Mouse (Mus musculus): ENCODE data around the gene Med9. TPM values are rescaled to one million over a fixed set of nuclear protein-coding genes. Genes with fewer than 3 reads are reported as not detected.

Gene Med9
- total and polyA plus RNA-seq, 3 experiments = 35.5 to 43.3 (median 41.6) TPM

- H3K9me3 ChIP-seq (replicated peaks; ENCODE audit: low read length) = no peaks in the 10 kb centered on the region
- H3K27ac ChIP-seq (ENCODE audit: insufficient read depth, low read depth) = no peak overlapping the region
- H3K9ac ChIP-seq (ENCODE audit: insufficient read depth, low read depth) = no peak overlapping the region
- H3K36me3 ChIP-seq (replicated peaks in 1 of 2; ENCODE audit: control insufficient read depth in 1 of 2, insufficient read depth in 1 of 2, low read length in 1 of 2) = no peaks in the 10 kb centered on the region
- no peak for DNase-seq (ENCODE audit: extremely low read depth)
- peaks cover 17% of the 10 kb centered on the region for H3K27me3 ChIP-seq (replicated peaks)
- H3K4me3 ChIP-seq (replicated peaks in 1 of 3; ENCODE audit: low read depth in 2 of 3, low read length in 2 of 3, poor library complexity in 1 of 3) = no peak overlapping the region
- TF ChIP-seq ZNF384 (IDR thresholded peaks at IDR 0.05; ENCODE audit: low read depth, low read length) (peak; percentile 76), NELFE (IDR thresholded peaks at IDR 0.05; ENCODE audit: low read depth, low read length) (no peak)
- in situ Hi-C loops (cut with MboI; ENCODE audit: low pct_ligation_motif_present, low pct_unique_long_range_greater_than_20kb, low sequenced_read_pairs) (no loop called here), dilution Hi-C loops (cut with MboI; ENCODE audit: extremely low pct_ligation_motif_present, extremely low pct_unique_long_range_greater_than_20kb, low sequenced_read_pairs) (no loop called here)
- no peak overlapping the region for H3K4me2 ChIP-seq (ENCODE audit: insufficient read depth, low read depth, poor library complexity, severe bottlenecking)
- peaks cover 6 to 38% of the 10 kb centered on the region in 2 experiments; a peak in 3 of 4 replicates for H3K4me1 ChIP-seq (ENCODE audit: control insufficient read depth in 1 of 2, insufficient read depth in 2 of 2)
- H3K79me2 ChIP-seq (replicated peaks; ENCODE audit: control insufficient read depth, extremely low read depth, insufficient read depth, poor library complexity, severe bottlenecking) = no peaks in the 10 kb centered on the region
Measured at GRCm38 (mm10) chr11:59902045-59902726, 45.8 kb upstream of the Med9 start.

GRCm38 (mm10) chr11:59906521-59907123 is 41.4 kb upstream of the Med9 start:
- DNase-seq (ENCODE audit: extremely low read depth) = no peak
- dilution Hi-C loops (cut with MboI; ENCODE audit: extremely low pct_ligation_motif_present, extremely low pct_unique_long_range_greater_than_20kb, low sequenced_read_pairs) (no loop called here), in situ Hi-C loops (cut with MboI; ENCODE audit: low pct_ligation_motif_present, low pct_unique_long_range_greater_than_20kb, low sequenced_read_pairs) (no loop called here)
- no peak overlapping the region for H3K9ac ChIP-seq (ENCODE audit: insufficient read depth, low read depth)
- no peak overlapping the region for H3K4me3 ChIP-seq (replicated peaks in 1 of 3; ENCODE audit: low read depth in 2 of 3, low read length in 2 of 3, poor library complexity in 1 of 3)
- no peaks in the 10 kb centered on the region for H3K79me2 ChIP-seq (replicated peaks; ENCODE audit: control insufficient read depth, extremely low read depth, insufficient read depth, poor library complexity, severe bottlenecking)
- H3K4me1 ChIP-seq (ENCODE audit: control insufficient read depth in 1 of 2, insufficient read depth in 2 of 2) = no peaks in the 10 kb centered on the region
- no peak overlapping the region for H3K4me2 ChIP-seq (ENCODE audit: insufficient read depth, low read depth, poor library complexity, severe bottlenecking)
- H3K9me3 ChIP-seq (replicated peaks; ENCODE audit: low read length) = peaks cover 3% of the 10 kb centered on the region
- no peak overlapping the region for H3K27ac ChIP-seq (ENCODE audit: insufficient read depth, low read depth)
- no peak for TF ChIP-seq SMC3 (IDR thresholded peaks at IDR 0.05; ENCODE audit: low read depth, low read length)
- peak; percentile 61 for TF ChIP-seq ZNF384 (IDR thresholded peaks at IDR 0.05; ENCODE audit: low read depth, low read length)
- no peaks in the 10 kb centered on the region for H3K36me3 ChIP-seq (replicated peaks in 1 of 2; ENCODE audit: control insufficient read depth in 1 of 2, insufficient read depth in 1 of 2, low read length in 1 of 2)
- H3K27me3 ChIP-seq (replicated peaks) = peaks cover 28% of the 10 kb centered on the region

DNA sequence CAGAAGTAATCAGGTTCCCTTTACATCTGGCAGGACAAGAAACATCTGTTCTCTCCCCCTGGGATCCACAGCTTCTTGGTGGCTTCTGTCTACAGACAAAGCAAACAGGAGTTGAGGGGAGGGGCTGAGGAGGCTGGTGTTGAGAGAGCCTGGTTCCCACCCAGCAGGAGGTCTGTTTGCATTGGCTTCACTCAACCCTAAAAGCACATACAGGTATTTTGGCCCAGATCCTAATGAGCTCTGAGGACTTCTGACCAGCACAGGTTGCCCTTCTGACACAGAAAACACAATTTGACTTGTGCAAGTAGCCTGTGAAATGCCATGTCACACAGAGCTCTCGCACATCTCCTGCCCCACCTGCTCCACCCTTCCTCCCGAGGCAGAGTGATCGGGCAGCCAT is 39.6 kb upstream of the Med9 start:
- DNase-seq (ENCODE audit: extremely low read depth) = no peak
- Histone ChIP-seq H3K36me3 (replicated peaks in 1 of 2; ENCODE audit: control insufficient read depth in 1 of 2, insufficient read depth in 1 of 2, low read length in 1 of 2) (no peaks in the 10 kb centered on the region), H3K9ac (ENCODE audit: insufficient read depth, low read depth) (no peak overlapping the region), H3K79me2 (replicated peaks; ENCODE audit: control insufficient read depth, extremely low read depth, insufficient read depth, poor library complexity, severe bottlenecking) (no peaks in the 10 kb centered on the region), H3K4me1 (ENCODE audit: control insufficient read depth in 1 of 2, insufficient read depth in 2 of 2) (peaks cover 0 to 2% of the 10 kb centered on the region in 2 experiments; a peak in 1 of 4 replicates), H3K27ac (ENCODE audit: insufficient read depth, low read depth) (no peak overlapping the region), H3K4me3 (replicated peaks in 1 of 3; ENCODE audit: low read depth in 2 of 3, low read length in 2 of 3, poor library complexity in 1 of 3) (no peak overlapping the region), H3K9me3 (replicated peaks; ENCODE audit: low read length) (peaks cover 3% of the 10 kb centered on the region), H3K27me3 (replicated peaks) (peaks cover 25% of the 10 kb centered on the region), H3K4me2 (ENCODE audit: insufficient read depth, low read depth, poor library complexity, severe bottlenecking) (no peak overlapping the region)
- in situ Hi-C loops (cut with MboI; ENCODE audit: low pct_ligation_motif_present, low pct_unique_long_range_greater_than_20kb, low sequenced_read_pairs) = no loop called here
- no peak for TF ChIP-seq CTCF (conservative IDR thresholded peaks at IDR 0.05 in 1 of 2, IDR thresholded peaks at IDR 0.05 in 1 of 2; ENCODE audit: low read depth in 2 of 2, low read length in 2 of 2)
- no peak for TF ChIP-seq E2F4 (IDR thresholded peaks at IDR 0.05; ENCODE audit: insufficient replicate concordance, low read depth, low read length)
- TF ChIP-seq EP300 (IDR thresholded peaks at IDR 0.05; ENCODE audit: low read length) = no peak
- no peak for TF ChIP-seq PAX5 (IDR thresholded peaks at IDR 0.05; ENCODE audit: low read length)
- dilution Hi-C loops (cut with MboI; ENCODE audit: extremely low pct_ligation_motif_present, extremely low pct_unique_long_range_greater_than_20kb, low sequenced_read_pairs) = no loop called here

Data from CH12.LX (cell line).